Mouse (Mus musculus): ENCODE measurements around the gene Hgd. TPM values are rescaled to one million over a fixed set of nuclear protein-coding genes. Genes with fewer than 3 reads are reported as not detected.
A peak's percentile ranks its signal among the peaks of the same experiment; 100 is the strongest.

Hgd gene
- polyA plus RNA-seq (2015; fragmentation: Nextera tagmentation; extraction: Ambion mirVana), result 0.26 and 0.32 TPM in 2 replicates

- 57% methylated on average over 4 of the region's 4 CpGs for WGBS
- no peak for ATAC-seq (replicated peaks; ENCODE audit: extremely low read depth, insufficient read depth, low FRiP score)
- no peaks in the 10 kb centered on the region for H3K27me3 ChIP-seq (ENCODE audit: control insufficient read depth, insufficient read depth, low read length)
Observed at GRCm38 (mm10) chr16:37579994-37580393, at the start of gene Hgd. TSS of gene Hgd (plus strand) at chr16:37580153.

GRCm38 (mm10) chr16:37530170-37530569 is 49.8 kb upstream of the Hgd start:
- no peak overlapping the region for H3K4me2 ChIP-seq (ENCODE audit: low read depth, low read length)
- H3K9me3 ChIP-seq (replicated peaks; ENCODE audit: control insufficient read depth, low read length), result no peaks in the 10 kb centered on the region
- H3K36me3 ChIP-seq (ENCODE audit: control insufficient read depth, insufficient read depth), result peaks cover 12% of the 10 kb centered on the region
- H3K4me1 ChIP-seq (ENCODE audit: control insufficient read depth, insufficient read depth, low read length), result peaks cover 26% of the 10 kb centered on the region
- ATAC-seq (replicated peaks; ENCODE audit: extremely low read depth, insufficient read depth, low FRiP score), result no peak
- no peak overlapping the region for H3K4me3 ChIP-seq (ENCODE audit: low read length)
- WGBS, result 92% methylated on average over 6 of the region's 6 CpGs
- no peaks in the 10 kb centered on the region for H3K27me3 ChIP-seq (ENCODE audit: control insufficient read depth, insufficient read depth, low read length)
- H3K27ac ChIP-seq (ENCODE audit: low read length), result no peak overlapping the region
- H3K9ac ChIP-seq (ENCODE audit: low read length), result no peak overlapping the region

More at GRCm38 (mm10) chr16:37579994-37580393, at the start of gene Hgd:
- H3K4me1 ChIP-seq (ENCODE audit: control insufficient read depth, insufficient read depth, low read length), result peaks cover 8% of the 10 kb centered on the region
- H3K36me3 ChIP-seq (ENCODE audit: control insufficient read depth, insufficient read depth), result no peaks in the 10 kb centered on the region
- no peak within 1 kb of the TSS for H3K4me2 ChIP-seq (ENCODE audit: low read depth, low read length)
- no peak within 1 kb of the TSS for H3K4me3 ChIP-seq (ENCODE audit: low read length)
- no peak within 1 kb of the TSS for H3K27ac ChIP-seq (ENCODE audit: low read length)
- H3K9me3 ChIP-seq (replicated peaks; ENCODE audit: control insufficient read depth, low read length), result no peaks in the 10 kb centered on the region
- H3K9ac ChIP-seq (ENCODE audit: low read length), result no peak within 1 kb of the TSS

- ATAC-seq (replicated peaks; ENCODE audit: extremely low read depth, insufficient read depth, low FRiP score), result no peak
- 81% methylated on average over 1 of the region's 1 CpGs for WGBS
- H3K4me2 ChIP-seq (ENCODE audit: low read depth, low read length), result no peak overlapping the region
Observed at GRCm38 (mm10) chr16:37532046-37532445, 47.9 kb upstream of the Hgd start.

GRCm38 (mm10) chr16:37533369-37534068 is 46.4 kb upstream of the Hgd start:
- Histone ChIP-seq H3K4me3 (ENCODE audit: low read length) (no peak overlapping the region), H3K4me2 (ENCODE audit: low read depth, low read length) (no peak overlapping the region), H3K9ac (ENCODE audit: low read length) (no peak overlapping the region), H3K9me3 (replicated peaks; ENCODE audit: control insufficient read depth, low read length) (no peaks in the 10 kb centered on the region), H3K27me3 (ENCODE audit: control insufficient read depth, insufficient read depth, low read length) (no peaks in the 10 kb centered on the region), H3K27ac (ENCODE audit: low read length) (no peak overlapping the region), H3K4me1 (ENCODE audit: control insufficient read depth, insufficient read depth, low read length) (peaks cover 11% of the 10 kb centered on the region), H3K36me3 (ENCODE audit: control insufficient read depth, insufficient read depth) (peaks cover 17% of the 10 kb centered on the region)
- WGBS, result 73% methylated on average over 8 of the region's 8 CpGs
- no peak for ATAC-seq (replicated peaks; ENCODE audit: extremely low read depth, insufficient read depth, low FRiP score)

More at GRCm38 (mm10) chr16:37532046-37532445, 47.9 kb upstream of the Hgd start:
- H3K9me3 ChIP-seq (replicated peaks; ENCODE audit: control insufficient read depth, low read length), result no peaks in the 10 kb centered on the region
- no peak overlapping the region for H3K27ac ChIP-seq (ENCODE audit: low read length)
- no peak overlapping the region for H3K4me3 ChIP-seq (ENCODE audit: low read length)
- H3K9ac ChIP-seq (ENCODE audit: low read length), result no peak overlapping the region
- peaks cover 14% of the 10 kb centered on the region for H3K4me1 ChIP-seq (ENCODE audit: control insufficient read depth, insufficient read depth, low read length)
- H3K36me3 ChIP-seq (ENCODE audit: control insufficient read depth, insufficient read depth), result peaks cover 17% of the 10 kb centered on the region
- H3K27me3 ChIP-seq (ENCODE audit: control insufficient read depth, insufficient read depth, low read length), result no peaks in the 10 kb centered on the region

GRCm38 (mm10) chr16:37539240-37539610 is 40.7 kb upstream of the Hgd start:
- peaks cover 18% of the 10 kb centered on the region for H3K4me1 ChIP-seq (ENCODE audit: control insufficient read depth, insufficient read depth, low read length)
- 0 out of 2 replicates have a peak, but pooled peaks have one; percentile 16 for ATAC-seq (replicated peaks; ENCODE audit: extremely low read depth, insufficient read depth, low FRiP score)
- H3K4me3 ChIP-seq (ENCODE audit: low read length), result peak overlapping the region; percentile 98
- H3K27me3 ChIP-seq (ENCODE audit: control insufficient read depth, insufficient read depth, low read length), result no peaks in the 10 kb centered on the region
- no peaks in the 10 kb centered on the region for H3K9me3 ChIP-seq (replicated peaks; ENCODE audit: control insufficient read depth, low read length)
- H3K9ac ChIP-seq (ENCODE audit: low read length), result peak overlapping the region; percentile 92
- H3K36me3 ChIP-seq (ENCODE audit: control insufficient read depth, insufficient read depth), result peaks cover 23% of the 10 kb centered on the region
- H3K4me2 ChIP-seq (ENCODE audit: low read depth, low read length), result peak overlapping the region; percentile 90
- 0% methylated on average over 22 of the region's 22 CpGs for WGBS
- peak overlapping the region; percentile 72 for H3K27ac ChIP-seq (ENCODE audit: low read length)

- peak within 1 kb of the TSS; percentile 98 for H3K4me3 ChIP-seq (ENCODE audit: low read length)
- H3K4me2 ChIP-seq (ENCODE audit: low read depth, low read length), result peak within 1 kb of the TSS; percentile 90
- H3K4me1 ChIP-seq (ENCODE audit: control insufficient read depth, insufficient read depth, low read length), result peaks cover 16% of the 10 kb centered on the region
- peak within 1 kb of the TSS; percentile 94 for H3K27ac ChIP-seq (ENCODE audit: low read length)
- ATAC-seq (replicated peaks; ENCODE audit: extremely low read depth, insufficient read depth, low FRiP score), result peak; percentile 99
- 2% methylated on average over 41 of the region's 41 CpGs for WGBS
- H3K36me3 ChIP-seq (ENCODE audit: control insufficient read depth, insufficient read depth), result peaks cover 20% of the 10 kb centered on the region
- H3K27me3 ChIP-seq (ENCODE audit: control insufficient read depth, insufficient read depth, low read length), result no peaks in the 10 kb centered on the region
- peak within 1 kb of the TSS; percentile 92 for H3K9ac ChIP-seq (ENCODE audit: low read length)
- H3K9me3 ChIP-seq (replicated peaks; ENCODE audit: control insufficient read depth, low read length), result no peaks in the 10 kb centered on the region
Observed at GRCm38 (mm10) chr16:37539611-37540580, 40.1 kb upstream of the Hgd start, which contains the start of the genes Gtf2e1 and Rabl3. TSS of gene Gtf2e1 (minus strand) at chr16:37539789. TSS of gene Rabl3 (plus strand) at chr16:37539885.

- H3K27ac ChIP-seq (ENCODE audit: low read length), result peak overlapping the region; percentile 94
- 68% methylated on average over 6 of the region's 6 CpGs for WGBS
Observed at GRCm38 (mm10) chr16:37540776-37541175, 39.2 kb upstream of the Hgd start.

GRCm38 (mm10) chr16:37546312-37546711 is 33.6 kb upstream of the Hgd start:
- H3K9me3 ChIP-seq (replicated peaks; ENCODE audit: control insufficient read depth, low read length), result no peaks in the 10 kb centered on the region
- ATAC-seq (replicated peaks; ENCODE audit: extremely low read depth, insufficient read depth, low FRiP score), result no peak
- peaks cover 14% of the 10 kb centered on the region; the same call in 1 of the 2 replicates for H3K36me3 ChIP-seq (ENCODE audit: control insufficient read depth, insufficient read depth)
- peaks cover 11% of the 10 kb centered on the region for H3K4me1 ChIP-seq (ENCODE audit: control insufficient read depth, insufficient read depth, low read length)
- no peaks in the 10 kb centered on the region for H3K27me3 ChIP-seq (ENCODE audit: control insufficient read depth, insufficient read depth, low read length)
- no peak overlapping the region for H3K27ac ChIP-seq (ENCODE audit: low read length)
- H3K4me2 ChIP-seq (ENCODE audit: low read depth, low read length), result no peak overlapping the region
- no peak overlapping the region for H3K9ac ChIP-seq (ENCODE audit: low read length)
- 81% methylated on average over 5 of the region's 5 CpGs for WGBS
- no peak overlapping the region for H3K4me3 ChIP-seq (ENCODE audit: low read length)

More at GRCm38 (mm10) chr16:37540776-37541175, 39.2 kb upstream of the Hgd start:
- ATAC-seq (replicated peaks; ENCODE audit: extremely low read depth, insufficient read depth, low FRiP score), result no peak
- peak overlapping the region; percentile 71 for H3K4me2 ChIP-seq (ENCODE audit: low read depth, low read length)
- peak overlapping the region; percentile 98 for H3K4me3 ChIP-seq (ENCODE audit: low read length)
- no peaks in the 10 kb centered on the region for H3K9me3 ChIP-seq (replicated peaks; ENCODE audit: control insufficient read depth, low read length)
- peak overlapping the region; percentile 34; the same call in 1 of the 2 replicates for H3K9ac ChIP-seq (ENCODE audit: low read length)
- peaks cover 16% of the 10 kb centered on the region for H3K4me1 ChIP-seq (ENCODE audit: control insufficient read depth, insufficient read depth, low read length)
- H3K27me3 ChIP-seq (ENCODE audit: control insufficient read depth, insufficient read depth, low read length), result no peaks in the 10 kb centered on the region
- peaks cover 14% of the 10 kb centered on the region; the same call in 1 of the 2 replicates for H3K36me3 ChIP-seq (ENCODE audit: control insufficient read depth, insufficient read depth)
